Mouse (Mus musculus): ENCODE measurements around the gene Myh1. TPM values are rescaled to one million over a fixed set of nuclear protein-coding genes. Genes with fewer than 3 reads are reported as not detected.

The Myh1 gene
- polyA plus RNA-seq (2016; fragmentation: Nextera tagmentation; extraction: Ambion mirVana) = not detected in 2 replicates

DNA sequence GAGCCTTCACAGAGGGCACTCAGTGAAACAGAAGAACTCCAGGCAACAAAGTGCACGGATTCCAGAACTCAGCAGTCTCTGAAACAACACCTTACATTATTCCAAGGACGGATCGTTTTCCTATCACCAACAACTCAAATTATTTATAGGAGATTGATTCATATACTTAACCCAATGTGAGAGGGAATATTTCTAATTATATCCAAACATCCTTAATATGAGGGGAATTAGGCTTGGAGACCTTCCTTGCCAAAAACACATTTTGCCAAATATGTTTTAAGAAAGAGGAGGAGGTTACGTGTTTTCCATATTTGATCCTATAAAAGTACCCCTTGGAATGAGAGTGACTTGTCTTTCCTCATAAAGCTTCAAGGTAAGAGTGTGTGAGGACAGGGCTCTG is at the start of gene Myh1:
Gene Myh1, plus strand, starts transcription at position 301 of the 400 bp plus-strand sequence.
- DNase-seq (ENCODE audit: extremely low spot score, low spot score) = no peak
- WGBS = 86% methylated on average over 4 of the region's 4 CpGs
- H3K4me3 ChIP-seq = no peak within 1 kb of the TSS
- H3K27ac ChIP-seq = no peak within 1 kb of the TSS
- H3K36me3 ChIP-seq (replicated peaks) = no peaks in the 10 kb centered on the region
- no peaks in the 10 kb centered on the region for H3K27me3 ChIP-seq (ENCODE audit: poor library complexity, severe bottlenecking)
- no peaks in the 10 kb centered on the region for H3K4me1 ChIP-seq
- no peaks in the 10 kb centered on the region for H3K9me3 ChIP-seq

- Histone ChIP-seq H3K4me3 (no peak overlapping the region), H3K36me3 (replicated peaks) (no peaks in the 10 kb centered on the region), H3K4me1 (peaks cover 30% of the 10 kb centered on the region), H3K27me3 (ENCODE audit: poor library complexity, severe bottlenecking) (peaks cover 13% of the 10 kb centered on the region), H3K27ac (no peak overlapping the region), H3K9me3 (no peaks in the 10 kb centered on the region)
- 89% methylated on average over 2 of the region's 2 CpGs for WGBS
- DNase-seq (ENCODE audit: extremely low spot score, low spot score) = no peak
Measured at GRCm38 (mm10) chr11:67150237-67150636, 49.6 kb upstream of the Myh1 start.

DNA sequence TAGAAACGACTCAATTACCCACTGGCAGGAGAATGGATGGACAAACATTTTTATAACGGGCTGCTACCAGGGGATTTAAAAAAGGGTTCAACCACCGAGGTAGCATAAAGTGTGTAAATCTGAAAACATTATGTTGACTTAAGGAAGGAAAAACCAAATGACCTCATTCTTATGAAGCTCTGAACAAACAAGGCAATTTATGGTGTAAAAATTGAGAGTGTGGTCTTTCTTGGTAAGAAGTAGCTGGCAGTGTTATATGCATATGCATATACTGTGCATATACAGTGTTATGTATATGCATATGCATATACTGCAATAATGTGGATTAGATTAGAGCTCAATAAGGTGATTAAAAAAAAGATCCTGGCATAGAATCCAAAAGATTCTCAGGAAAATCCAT is 48.7 kb upstream of the Myh1 start:
- Histone ChIP-seq H3K4me1 (peaks cover 30% of the 10 kb centered on the region), H3K27ac (no peak overlapping the region), H3K4me3 (no peak overlapping the region), H3K36me3 (replicated peaks) (no peaks in the 10 kb centered on the region), H3K9me3 (no peaks in the 10 kb centered on the region), H3K27me3 (ENCODE audit: poor library complexity, severe bottlenecking) (peaks cover 13% of the 10 kb centered on the region)
- WGBS = 82% methylated on average over 3 of the region's 3 CpGs
- DNase-seq (ENCODE audit: extremely low spot score, low spot score) = no peak

DNA sequence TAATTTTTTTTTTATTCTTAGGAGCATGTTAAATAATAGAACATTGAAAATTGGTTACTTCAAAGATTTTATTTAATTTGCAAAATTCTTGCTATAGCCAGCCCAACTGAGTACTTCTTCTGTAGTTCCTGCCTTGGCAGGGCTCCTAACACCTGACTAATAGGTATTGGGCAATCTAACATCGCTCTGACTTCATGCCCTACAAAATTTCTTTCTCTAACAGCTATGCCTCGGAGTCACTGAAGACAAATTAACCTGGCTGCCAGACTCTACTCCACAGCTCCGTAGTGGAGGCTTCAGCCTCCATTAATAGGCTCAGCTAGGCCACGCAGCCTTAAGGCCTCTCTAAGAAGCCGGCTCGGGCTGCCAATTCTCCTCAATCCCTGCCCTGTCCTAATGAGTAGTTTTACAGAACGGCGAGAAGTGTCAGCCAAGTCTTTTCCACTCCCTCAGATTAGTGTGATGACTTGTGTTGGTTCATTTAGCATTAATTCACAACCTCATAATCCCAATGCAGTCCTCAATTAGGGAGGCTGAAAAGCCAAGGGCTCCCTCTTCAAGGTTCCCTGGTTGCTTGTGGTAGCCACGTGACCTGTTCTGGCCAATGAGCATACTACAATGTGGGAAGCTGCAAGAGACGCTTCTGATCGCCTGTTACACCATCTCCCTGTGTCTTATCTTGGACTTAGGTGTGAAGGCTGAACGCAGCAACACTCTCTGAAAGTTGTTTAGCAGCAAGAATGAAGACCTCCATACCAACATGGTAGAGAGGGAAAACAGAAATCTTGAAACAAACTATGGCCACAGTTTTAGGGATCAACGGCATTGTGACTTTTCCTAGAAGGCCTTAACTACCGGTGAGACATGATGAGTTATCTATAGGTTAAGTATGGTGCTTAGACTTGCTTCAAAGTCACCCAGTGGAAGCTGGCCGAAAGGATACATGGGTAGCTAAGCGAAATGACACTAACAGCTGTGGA is 47.9 kb upstream of the Myh1 start:
- peaks cover 11% of the 10 kb centered on the region for H3K27me3 ChIP-seq (ENCODE audit: poor library complexity, severe bottlenecking)
- peaks cover 30% of the 10 kb centered on the region for H3K4me1 ChIP-seq
- peak; percentile 25 for DNase-seq (ENCODE audit: extremely low spot score, low spot score)
- H3K27ac ChIP-seq = no peak overlapping the region
- WGBS = 71% methylated on average over 16 of the region's 16 CpGs
- H3K36me3 ChIP-seq (replicated peaks) = no peaks in the 10 kb centered on the region
- no peak overlapping the region for H3K4me3 ChIP-seq
- H3K9me3 ChIP-seq = no peaks in the 10 kb centered on the region

DNA sequence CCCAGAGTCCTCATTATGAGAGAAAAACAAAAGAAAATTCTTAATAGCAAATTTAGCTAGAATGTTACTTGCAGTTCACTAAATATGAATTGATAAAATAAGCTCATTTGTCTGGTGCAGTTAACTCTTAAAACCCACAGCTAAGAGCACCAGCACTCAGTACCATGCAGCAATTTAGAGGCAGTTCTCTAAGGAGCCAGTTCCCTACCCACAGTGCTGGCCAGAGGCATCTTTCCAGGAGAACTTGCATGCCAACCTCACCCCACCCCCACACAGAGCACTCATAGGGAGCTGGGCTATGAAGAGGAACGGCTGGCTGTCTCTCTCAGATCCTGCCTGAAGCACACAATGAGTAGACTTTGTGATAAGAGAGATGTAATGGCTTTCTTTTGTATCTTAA is 46.7 kb upstream of the Myh1 start:
- H3K27me3 ChIP-seq (ENCODE audit: poor library complexity, severe bottlenecking) = no peaks in the 10 kb centered on the region
- no peak overlapping the region for H3K4me3 ChIP-seq
- peak overlapping the region; percentile 40; the same call in 1 of the 2 replicates for H3K27ac ChIP-seq
- H3K36me3 ChIP-seq (replicated peaks) = no peaks in the 10 kb centered on the region
- no peaks in the 10 kb centered on the region for H3K9me3 ChIP-seq
- 14% methylated on average over 1 of the region's 1 CpGs for WGBS
- H3K4me1 ChIP-seq = peaks cover 30% of the 10 kb centered on the region
- DNase-seq (ENCODE audit: extremely low spot score, low spot score) = no peak

DNA sequence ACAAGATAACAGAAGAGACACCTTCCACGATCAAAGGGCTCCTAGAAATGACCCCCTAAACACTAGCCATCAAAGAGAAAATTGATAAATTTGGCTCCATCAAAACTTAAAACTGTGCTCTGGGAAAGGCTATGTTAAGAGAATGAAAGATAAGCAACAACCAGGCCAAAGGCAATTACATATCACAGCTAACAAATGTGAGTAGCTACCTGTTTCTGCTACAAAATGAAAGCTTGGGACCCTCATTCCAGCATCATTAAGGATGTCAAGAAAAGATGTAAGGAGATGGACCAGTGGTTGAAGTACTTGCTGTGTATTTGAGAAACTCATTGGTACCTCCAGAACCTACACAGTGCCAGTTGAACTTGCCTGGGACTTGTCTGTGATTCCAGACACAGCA is 46.0 kb upstream of the Myh1 start:
- 77% methylated on average over 1 of the region's 1 CpGs for WGBS
- Histone ChIP-seq H3K4me3 (no peak overlapping the region), H3K27ac (no peak overlapping the region), H3K9me3 (no peaks in the 10 kb centered on the region), H3K36me3 (replicated peaks) (no peaks in the 10 kb centered on the region), H3K4me1 (peaks cover 24% of the 10 kb centered on the region), H3K27me3 (ENCODE audit: poor library complexity, severe bottlenecking) (no peaks in the 10 kb centered on the region)
- DNase-seq (ENCODE audit: extremely low spot score, low spot score) = no peak

DNA sequence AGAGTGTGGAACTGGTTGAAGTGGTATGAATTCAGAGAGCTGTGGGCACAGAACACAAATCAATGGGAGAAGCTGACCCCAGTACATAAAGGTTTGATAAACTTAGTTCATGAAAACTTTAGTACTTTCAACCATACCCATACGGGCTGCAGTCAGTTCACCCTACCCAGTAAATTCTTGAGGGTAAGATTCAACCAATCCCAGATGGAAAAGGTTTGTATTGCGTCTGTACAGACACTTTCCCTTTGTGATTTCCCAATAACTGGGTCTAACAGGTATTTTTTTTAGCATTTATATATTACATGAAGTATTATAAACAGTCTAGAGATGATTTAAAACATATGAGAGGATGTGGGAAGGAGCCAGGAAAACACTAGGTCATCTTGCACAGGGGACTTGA is 44.2 kb upstream of the Myh1 start:
- Histone ChIP-seq H3K9me3 (no peaks in the 10 kb centered on the region), H3K4me1 (peaks cover 19% of the 10 kb centered on the region), H3K36me3 (replicated peaks) (no peaks in the 10 kb centered on the region), H3K27me3 (ENCODE audit: poor library complexity, severe bottlenecking) (no peaks in the 10 kb centered on the region), H3K4me3 (no peak overlapping the region), H3K27ac (no peak overlapping the region)
- WGBS = 86% methylated on average over 2 of the region's 2 CpGs
- no peak for DNase-seq (ENCODE audit: extremely low spot score, low spot score)

DNA sequence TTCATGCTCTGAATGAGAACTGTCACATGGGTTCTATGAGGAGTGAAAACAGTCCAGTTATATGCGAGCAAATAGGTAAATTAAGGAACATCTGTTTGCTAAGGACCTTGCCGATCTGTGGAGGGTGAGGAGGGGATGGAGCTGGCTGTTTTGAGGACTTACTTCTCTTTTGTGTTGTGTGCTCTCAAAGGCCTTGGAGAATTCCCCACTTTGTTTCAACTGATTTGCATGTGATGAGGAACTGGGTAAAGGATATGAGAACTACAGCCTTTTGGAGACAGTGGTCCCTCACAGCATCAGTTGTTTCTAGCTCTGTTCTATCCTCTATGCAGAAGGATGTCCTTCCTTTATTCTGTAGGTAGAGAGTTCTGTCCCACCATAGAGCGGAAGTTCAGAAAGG is 39.7 kb upstream of the Myh1 start:
- Histone ChIP-seq H3K27ac (no peak overlapping the region), H3K4me3 (no peak overlapping the region), H3K9me3 (no peaks in the 10 kb centered on the region), H3K36me3 (replicated peaks) (no peaks in the 10 kb centered on the region), H3K4me1 (no peaks in the 10 kb centered on the region), H3K27me3 (ENCODE audit: poor library complexity, severe bottlenecking) (no peaks in the 10 kb centered on the region)
- no peak for DNase-seq (ENCODE audit: extremely low spot score, low spot score)
- WGBS = 89% methylated on average over 3 of the region's 3 CpGs

GRCm38 (mm10) chr11:67163701-67164100 is 36.2 kb upstream of the Myh1 start:
- 82% methylated on average over 4 of the region's 4 CpGs for WGBS

GRCm38 (mm10) chr11:67164851-67165250 is 35.0 kb upstream of the Myh1 start:
- Histone ChIP-seq H3K9me3 (no peaks in the 10 kb centered on the region), H3K36me3 (replicated peaks) (no peaks in the 10 kb centered on the region), H3K27ac (no peak overlapping the region), H3K27me3 (ENCODE audit: poor library complexity, severe bottlenecking) (no peaks in the 10 kb centered on the region), H3K4me3 (no peak overlapping the region), H3K4me1 (peaks cover 7% of the 10 kb centered on the region)
- no peak for DNase-seq (ENCODE audit: extremely low spot score, low spot score)
- 61% methylated on average over 5 of the region's 5 CpGs for WGBS

More at GRCm38 (mm10) chr11:67163701-67164100, 36.2 kb upstream of the Myh1 start:
- no peaks in the 10 kb centered on the region for H3K27me3 ChIP-seq (ENCODE audit: poor library complexity, severe bottlenecking)
- no peak overlapping the region for H3K27ac ChIP-seq
- no peak for DNase-seq (ENCODE audit: extremely low spot score, low spot score)
- no peak overlapping the region for H3K4me3 ChIP-seq
- H3K9me3 ChIP-seq = no peaks in the 10 kb centered on the region
- no peaks in the 10 kb centered on the region for H3K36me3 ChIP-seq (replicated peaks)
- no peaks in the 10 kb centered on the region for H3K4me1 ChIP-seq

GRCm38 (mm10) chr11:67169301-67169700 is 30.6 kb upstream of the Myh1 start:
- 64% methylated on average over 5 of the region's 5 CpGs for WGBS

DNA sequence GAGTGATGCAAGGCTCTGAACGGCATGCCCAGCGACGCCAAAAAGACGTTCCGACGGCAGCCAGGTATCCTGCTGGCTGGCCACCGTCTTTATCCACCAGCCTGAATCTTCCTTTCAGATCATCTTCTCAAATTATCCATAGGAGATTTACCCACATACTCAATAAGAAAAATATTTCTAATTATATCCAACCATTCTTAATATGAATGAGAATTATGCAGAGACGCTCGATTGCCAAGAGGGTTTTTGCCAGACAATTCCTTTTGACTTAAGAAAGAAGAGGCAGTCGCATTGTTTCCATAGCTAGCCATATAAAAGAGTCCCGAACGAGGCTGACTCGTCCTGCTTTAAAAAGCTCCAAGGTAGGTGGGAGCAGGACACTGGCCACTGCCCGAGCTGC is 29.1 kb upstream of the Myh1 start, which contains the start of gene Myh2:
Gene Myh2, plus strand, starts transcription at position 301 of the 400 bp plus-strand sequence.
- 77% methylated on average over 14 of the region's 14 CpGs for WGBS
- H3K36me3 ChIP-seq (replicated peaks) = no peaks in the 10 kb centered on the region
- H3K9me3 ChIP-seq = no peaks in the 10 kb centered on the region
- peaks cover 7% of the 10 kb centered on the region for H3K4me1 ChIP-seq
- DNase-seq (ENCODE audit: extremely low spot score, low spot score) = no peak
- H3K4me3 ChIP-seq = no peak within 1 kb of the TSS
- no peaks in the 10 kb centered on the region for H3K27me3 ChIP-seq (ENCODE audit: poor library complexity, severe bottlenecking)
- H3K27ac ChIP-seq = no peak within 1 kb of the TSS

More at GRCm38 (mm10) chr11:67169301-67169700, 30.6 kb upstream of the Myh1 start:
- H3K27me3 ChIP-seq (ENCODE audit: poor library complexity, severe bottlenecking) = no peaks in the 10 kb centered on the region
- H3K4me1 ChIP-seq = peaks cover 7% of the 10 kb centered on the region
- no peaks in the 10 kb centered on the region for H3K9me3 ChIP-seq
- DNase-seq (ENCODE audit: extremely low spot score, low spot score) = no peak
- no peak overlapping the region for H3K27ac ChIP-seq
- no peaks in the 10 kb centered on the region for H3K36me3 ChIP-seq (replicated peaks)
- H3K4me3 ChIP-seq = no peak overlapping the region

GRCm38 (mm10) chr11:67172439-67172838 is 27.4 kb upstream of the Myh1 start:
- Histone ChIP-seq H3K36me3 (replicated peaks) (no peaks in the 10 kb centered on the region), H3K9me3 (no peaks in the 10 kb centered on the region), H3K4me1 (peaks cover 7% of the 10 kb centered on the region), H3K4me3 (no peak overlapping the region), H3K27me3 (ENCODE audit: poor library complexity, severe bottlenecking) (no peaks in the 10 kb centered on the region), H3K27ac (no peak overlapping the region)
- DNase-seq (ENCODE audit: extremely low spot score, low spot score) = no peak
- WGBS = 90% methylated on average over 2 of the region's 2 CpGs
